Mouse (Mus musculus) stomach, postnatal 0 days (tissue): ENCODE results near the gene Rims3.

ENCODE experiments used
- CTCF ChIP-seq: IDR thresholded peaks from 2 replicates; pipeline ENCODE4 v1.5.1; 2016; ENCODE audit warnings: antibody characterized with exemption, low read depth, mild to moderate bottlenecking, moderate library complexity
- EP300 ChIP-seq: optimal IDR thresholded peaks from 2 replicates; pipeline ENCODE3; 2016; ENCODE audit warnings: antibody characterized with exemption

GRCm38 (mm10) chr4:120928686-120929085, 74.1 kb downstream of the Rims3 start:
- TF ChIP-seq CTCF (peak; percentile 25; the same call in 1 of the 2 replicates), EP300 (no peak)
